In genomic region chr2:60682554-60682953, GRCm38 (mm10) we compare ENCODE assay signal across 26 mouse cellular contexts. TPM values are rescaled to one million over a fixed set of nuclear protein-coding genes. Genes with fewer than 3 reads are reported as not detected.
"Had no signal": no experiment of that assay in that cellular context is flagged by ENCODE, and none has a peak within 500 bp of the region (broad histone marks: within the 10 kb centered on the region; RNA-seq: fewer than 3 reads in every experiment).

No protein-coding gene starts in this region.

- H3K27ac ChIP-seq: heart, adult 2 months; heart, embryonic 13.5 days; heart, embryonic 15.5 days; hindbrain, embryonic 10.5 days; hindbrain, embryonic 12.5 days; hindbrain, embryonic 14.5 days; intestine, embryonic 15.5 days; layer of hippocampus, adult 2 months; left cerebral cortex, adult 2 months; limb, embryonic 10.5 days; limb, embryonic 12.5 days had no signal

- DNase-seq: gastrocnemius, postnatal 14 days; gastrocnemius, postnatal 36 days; heart, adult 11 months; heart, adult 2 months; heart, postnatal 14 days; heart, postnatal 36 days; kidney, adult 18-20 months; kidney, adult 8-10 months; kidney, postnatal 10 days; kidney, postnatal 25 days; kidney, postnatal 4 days; liver had no signal

- H3K4me3 ChIP-seq: heart, adult 2 months; heart, embryonic 13.5 days; heart, embryonic 15.5 days; hindbrain, embryonic 10.5 days; hindbrain, embryonic 12.5 days; intestine, embryonic 15.5 days; layer of hippocampus, adult 2 months; left cerebral cortex, adult 2 months; limb, embryonic 10.5 days; limb, embryonic 12.5 days had no signal

- H3K36me3 ChIP-seq: heart, embryonic 13.5 days; heart, embryonic 15.5 days; hindbrain, embryonic 10.5 days; hindbrain, embryonic 12.5 days; intestine, embryonic 15.5 days; limb, embryonic 10.5 days; limb, embryonic 12.5 days had no signal

- H3K9me3 ChIP-seq: heart, embryonic 13.5 days; heart, embryonic 15.5 days; hindbrain, embryonic 10.5 days; hindbrain, embryonic 12.5 days; intestine, embryonic 15.5 days; limb, embryonic 10.5 days; limb, embryonic 12.5 days had no signal

- H3K4me1 ChIP-seq: heart, embryonic 15.5 days; hindbrain, embryonic 12.5 days; intestine, embryonic 15.5 days; limb, embryonic 10.5 days; limb, embryonic 12.5 days had no signal

- H3K9ac ChIP-seq: heart, embryonic 13.5 days; heart, embryonic 15.5 days; hindbrain, embryonic 12.5 days; hindbrain, embryonic 14.5 days; intestine, embryonic 15.5 days; limb, embryonic 12.5 days had no signal

- ATAC-seq: hindbrain, embryonic 16.5 days; inflammation-experienced regulatory T-cells, adult 6 months; intestine, embryonic 15.5 days; intestine, postnatal 0 days had no signal

- H3K27me3 ChIP-seq: heart, embryonic 13.5 days; heart, embryonic 15.5 days; hindbrain, embryonic 12.5 days; intestine, embryonic 15.5 days; limb, embryonic 12.5 days had no signal

- H3K4me2 ChIP-seq: heart, embryonic 11.5 days; heart, embryonic 13.5 days; heart, embryonic 15.5 days; hindbrain, embryonic 12.5 days; hindbrain, embryonic 14.5 days; intestine, embryonic 15.5 days; limb, embryonic 12.5 days had no signal

RNA-seq across cellular contexts. Expression of gene Itgb6, which starts 39.9 kb away (rescaled TPM):
- polyA plus RNA-seq: hindbrain, embryonic 14.5 days; inflammation-experienced regulatory T-cells, adult 6 months had no signal
